Mouse (Mus musculus) midbrain, embryonic 14.5 days (tissue): ENCODE data around the gene Acvr2a. TPM values are rescaled to one million over a fixed set of nuclear protein-coding genes. Genes with fewer than 3 reads are reported as not detected.
A peak's percentile ranks its signal among the peaks of the same experiment; 100 is the strongest.

Source experiments
- ATAC-seq: fragments of 200-750 bp; cut with Nextera tagmentation; 2 replicates; pipeline ENCODE4 v1.8.0; 2017; ENCODE audit warnings: moderate number of reproducible peaks, moderate library complexity; ENCODE audit not compliant: low FRiP score, low TSS enrichment
- DNase-seq: peaks from one replicate; pipeline ENCODE4 v3.0.0-alpha.2; 2015
- H3K27ac ChIP-seq: fragments of 300-500 bp; sonication (generic); replicated peaks from 2 replicates; pipeline ENCODE4 v1.5.1; 2014; ENCODE audit warnings: mild to moderate bottlenecking, low read depth, low read length, moderate library complexity
- H3K27me3 ChIP-seq: fragments of 300-500 bp; sonication (generic); 2 replicates; pipeline ENCODE4 v1.6.1; 2014; ENCODE audit warnings: low read length, control low read depth, mixed read lengths; ENCODE audit not compliant: control insufficient read depth, insufficient read depth
- H3K36me3 ChIP-seq: fragments of 300-500 bp; sonication (generic); 2 replicates; pipeline ENCODE4 v1.6.1; 2014; ENCODE audit warnings: low read length, control low read depth; ENCODE audit not compliant: control insufficient read depth, insufficient read depth
- H3K4me1 ChIP-seq: fragments of 300-500 bp; sonication (generic); 2 replicates; pipeline ENCODE4 v1.6.1; 2014; ENCODE audit warnings: mild to moderate bottlenecking, antibody characterized with exemption, low read length, control low read depth; ENCODE audit not compliant: control insufficient read depth, insufficient read depth
- H3K4me2 ChIP-seq: fragments of 300-500 bp; sonication (generic); 2 replicates; pipeline ENCODE4 v1.6.1; 2014; ENCODE audit warnings: mild to moderate bottlenecking, low read length, moderate library complexity
- H3K4me3 ChIP-seq: fragments of 300-500 bp; sonication (generic); replicated peaks from 2 replicates; pipeline ENCODE4 v1.5.1; 2014; ENCODE audit warnings: low read depth, low read length
- H3K9ac ChIP-seq: fragments of 300-500 bp; sonication (generic); replicated peaks from 2 replicates; pipeline ENCODE4 v1.6.1; 2014; ENCODE audit warnings: mild to moderate bottlenecking, low read length, moderate library complexity
- H3K9me3 ChIP-seq: fragments of 300-500 bp; sonication (generic); 2 replicates; pipeline ENCODE4 v1.6.1; 2016; ENCODE audit warnings: low read length, control low read depth, mixed read lengths; ENCODE audit not compliant: control insufficient read depth
- WGBS: fragments of 180-500 bp; shearing (Covaris S2); extraction: QIAGEN DNeasy Blood & Tissue Kit; methylation state at CpG from one replicate; pipeline ENCODE4 v1.1.7; 2014; 5-methylcytosine and 5-hydroxymethylcytosine counted together
- polyA plus RNA-seq: library from polyadenylated mRNA; unstranded; fragments of >200 nt; fragmentation: Nextera tagmentation; extraction: Ambion mirVana; gene quantifications from 2 replicates; pipeline ENCODE4 v1.2.1, GENCODE M21; 2014

Acvr2a gene
- polyA plus RNA-seq, 1 experiment from 2014 or later: 69.7 TPM

- Histone ChIP-seq H3K4me2 (no peak overlapping the region), H3K27ac (no peak overlapping the region), H3K4me3 (no peak overlapping the region), H3K9me3 (no peaks in the 10 kb centered on the region), H3K9ac (no peak overlapping the region), H3K4me1 (no peaks in the 10 kb centered on the region), H3K27me3 (no peaks in the 10 kb centered on the region), H3K36me3 (peaks cover 21% of the 10 kb centered on the region)
- ATAC-seq (no peak), DNase-seq (no peak)
Measured at GRCm38 (mm10) chr2:48915832-48916231, 101.9 kb downstream of the Acvr2a start.

- 97% methylated on average over 2 of the region's 2 CpGs for WGBS
- H3K27ac ChIP-seq: no peak overlapping the region
- H3K36me3 ChIP-seq: peaks cover 26% of the 10 kb centered on the region
- no peaks in the 10 kb centered on the region for H3K4me1 ChIP-seq
- no peaks in the 10 kb centered on the region for H3K9me3 ChIP-seq
- no peak overlapping the region for H3K4me3 ChIP-seq
- ATAC-seq: no peak
- no peak for DNase-seq
- no peaks in the 10 kb centered on the region for H3K27me3 ChIP-seq
- H3K9ac ChIP-seq: no peak overlapping the region
- H3K4me2 ChIP-seq: no peak overlapping the region
Measured at GRCm38 (mm10) chr2:48935058-48935457, 121.1 kb downstream of the Acvr2a start.

GRCm38 (mm10) chr2:48947761-48948160 lies 133.9 kb downstream of the Acvr2a start:
- Histone ChIP-seq H3K4me3 (peak overlapping the region; percentile 75), H3K27ac (no peak overlapping the region), H3K9ac (no peak overlapping the region; the same call in 1 of the 2 replicates), H3K9me3 (no peaks in the 10 kb centered on the region), H3K36me3 (no peaks in the 10 kb centered on the region), H3K4me1 (peaks cover 13% of the 10 kb centered on the region), H3K4me2 (peak overlapping the region; percentile 56), H3K27me3 (no peaks in the 10 kb centered on the region)
- ATAC-seq (no peak), DNase-seq (no peak)
- WGBS: 74% methylated on average over 3 of the region's 3 CpGs

- ATAC-seq: peak; percentile 99
- under 1% methylated on average over 48 of the region's 49 CpGs for WGBS
- Histone ChIP-seq H3K9me3 (no peaks in the 10 kb centered on the region), H3K4me3 (peak within 1 kb of the TSS; percentile 75), H3K4me2 (peak within 1 kb of the TSS; percentile 68), H3K9ac (peak within 1 kb of the TSS; percentile 84), H3K4me1 (peaks cover 13% of the 10 kb centered on the region), H3K27ac (peak within 1 kb of the TSS; percentile 94), H3K27me3 (no peaks in the 10 kb centered on the region), H3K36me3 (no peaks in the 10 kb centered on the region)
- peak; percentile 99 for DNase-seq
Measured at GRCm38 (mm10) chr2:48948841-48949584, 135.1 kb downstream of the Acvr2a start, which contains the start of gene Mbd5. TSS of gene Mbd5 (plus strand) at chr2:48949508.

GRCm38 (mm10) chr2:48949743-48950251 lies 135.9 kb downstream of the Acvr2a start:
- peaks cover 13% of the 10 kb centered on the region for H3K4me1 ChIP-seq
- ATAC-seq (peak; percentile 72), DNase-seq (peak; percentile 66)
- H3K4me2 ChIP-seq: peak overlapping the region; percentile 68
- peak overlapping the region; percentile 94 for H3K27ac ChIP-seq
- H3K36me3 ChIP-seq: no peaks in the 10 kb centered on the region
- H3K9me3 ChIP-seq: no peaks in the 10 kb centered on the region
- H3K4me3 ChIP-seq: peak overlapping the region; percentile 75
- WGBS: 0% methylated on average over 8 of the region's 9 CpGs
- no peaks in the 10 kb centered on the region for H3K27me3 ChIP-seq
- peak overlapping the region; percentile 74 for H3K9ac ChIP-seq

- H3K36me3 ChIP-seq: no peaks in the 10 kb centered on the region
- peak within 1 kb of the TSS; percentile 94 for H3K27ac ChIP-seq
- DNase-seq: no peak
- H3K4me1 ChIP-seq: peaks cover 13% of the 10 kb centered on the region
- H3K27me3 ChIP-seq: no peaks in the 10 kb centered on the region
- peak within 1 kb of the TSS; percentile 84 for H3K9ac ChIP-seq
- peak within 1 kb of the TSS; percentile 68 for H3K4me2 ChIP-seq
- 0% methylated on average over 2 of the region's 2 CpGs for WGBS
- peak within 1 kb of the TSS; percentile 75 for H3K4me3 ChIP-seq
- ATAC-seq: no peak; the same call in 1 of the 2 replicates
- no peaks in the 10 kb centered on the region for H3K9me3 ChIP-seq
Measured at GRCm38 (mm10) chr2:48950252-48950315, 136.2 kb downstream of the Acvr2a start, which contains the start of gene Orc4. TSS of gene Orc4 (minus strand) at chr2:48950277.

GRCm38 (mm10) chr2:48950316-48950880 lies 136.5 kb downstream of the Acvr2a start:
- Histone ChIP-seq H3K27me3 (no peaks in the 10 kb centered on the region), H3K4me1 (peaks cover 13% of the 10 kb centered on the region), H3K36me3 (no peaks in the 10 kb centered on the region), H3K27ac (peak overlapping the region; percentile 94), H3K9me3 (no peaks in the 10 kb centered on the region), H3K9ac (peak overlapping the region; percentile 74), H3K4me2 (peak overlapping the region; percentile 68), H3K4me3 (peak overlapping the region; percentile 75)
- ATAC-seq: no peak
- peak; percentile 42 for DNase-seq
- 7% methylated on average over 6 of the region's 6 CpGs for WGBS
